Mouse (Mus musculus) c-Kit-negative CD71-positive TER-119-positive erythroid progenitor cells, embryonic 14.5 days (primary cell): ENCODE measurements around the gene 1700037H04Rik.

Experiments used
- DNase-seq: peaks from one replicate; pipeline ENCODE4 v3.0.0-alpha.2; 2013; ENCODE audit warnings: low read depth, low spot score

The 1700037H04Rik gene

GRCm38 (mm10) chr2:131159938-131160581, at the start of gene 1700037H04Rik:
TSS of gene 1700037H04Rik (minus strand) at chr2:131160081.
- DNase-seq: peak; percentile 99

- DNase-seq: no peak
Measured at GRCm38 (mm10) chr2:131209125-131209795, 49.4 kb upstream of the 1700037H04Rik start.

- DNase-seq: no peak
Measured at GRCm38 (mm10) chr2:131208356-131208755, 48.5 kb upstream of the 1700037H04Rik start.

DNA sequence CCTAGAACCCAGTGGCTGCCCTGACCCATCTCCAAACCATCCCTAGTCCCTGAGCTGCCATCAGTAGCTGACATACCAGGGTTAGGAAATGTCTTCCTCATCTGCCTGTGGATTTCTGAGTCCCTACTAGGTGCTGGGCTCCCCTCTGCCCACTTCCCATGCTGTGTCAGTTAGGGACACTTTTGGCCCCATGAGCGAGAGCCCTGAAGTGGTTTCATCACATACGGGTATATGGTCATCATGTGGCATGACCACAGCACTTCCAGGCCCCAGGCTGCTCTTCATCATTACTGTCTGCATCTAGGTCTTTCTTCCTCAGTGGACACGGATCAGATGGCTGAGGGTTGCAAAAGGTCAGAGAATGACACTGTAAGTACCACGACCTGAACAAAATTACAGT, 46.9 kb upstream of the 1700037H04Rik start, which contains the start of gene Ap5s1:
Gene Ap5s1, plus strand, starts transcription at position 301 of the 400 bp plus-strand sequence.
- no peak for DNase-seq

- peak; percentile 74 for DNase-seq
Measured at GRCm38 (mm10) chr2:131205521-131206182, 45.8 kb upstream of the 1700037H04Rik start.

DNA sequence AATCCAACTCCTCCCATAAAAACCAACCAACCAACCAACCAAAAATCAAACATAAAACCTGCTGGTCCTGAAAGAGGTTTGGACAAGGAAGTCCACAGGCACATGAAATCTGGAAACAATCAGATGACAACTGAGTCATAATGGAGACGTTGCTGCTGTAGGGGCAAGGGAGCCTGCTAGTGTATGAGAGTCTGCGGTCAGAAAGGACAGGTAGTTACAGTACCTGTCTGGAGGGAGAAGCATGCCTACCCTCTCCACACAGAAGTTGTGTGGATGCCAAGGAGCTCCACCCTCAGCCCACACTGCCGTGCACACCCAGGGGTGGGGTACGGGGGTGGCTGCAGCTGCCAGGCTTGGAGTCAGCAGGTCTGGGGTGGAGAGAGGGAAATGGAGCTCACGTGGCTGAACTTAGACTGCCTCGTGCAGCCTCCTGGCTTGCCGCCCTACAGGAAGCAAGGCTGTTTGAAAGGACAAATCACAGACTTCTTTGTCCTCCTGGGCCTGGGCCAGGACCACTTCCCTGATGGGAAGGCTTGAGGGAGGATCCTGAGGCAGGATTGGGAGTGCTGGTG, 44.6 kb upstream of the 1700037H04Rik start:
- no peak for DNase-seq

DNA sequence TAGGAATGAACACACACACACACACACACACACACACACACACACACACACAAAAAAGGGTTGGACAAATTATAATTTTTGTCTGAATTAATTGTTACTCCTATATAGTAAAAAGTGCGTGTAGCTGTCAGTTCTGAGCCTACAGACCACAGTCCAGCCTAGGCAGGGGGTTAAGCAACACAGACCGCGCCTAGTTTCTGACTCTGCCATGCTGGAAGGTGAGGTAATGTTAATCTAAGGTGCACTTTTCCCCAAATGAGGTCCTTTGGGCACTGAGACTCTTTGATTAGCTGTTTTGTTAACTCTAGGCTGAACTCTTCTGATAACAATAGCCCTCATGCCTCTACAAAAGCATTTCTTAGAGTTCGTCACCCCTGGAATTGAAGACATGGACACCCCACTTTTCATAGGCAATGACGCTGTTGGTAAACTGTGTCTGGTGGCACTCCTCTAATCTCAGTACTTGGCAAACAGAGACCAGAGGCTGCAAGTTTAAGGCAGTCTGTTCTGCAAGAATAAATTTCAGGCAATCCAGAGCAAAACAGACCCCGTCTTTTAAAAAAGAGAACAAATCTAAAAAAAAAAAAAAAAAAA, 44.0 kb upstream of the 1700037H04Rik start:
- no peak for DNase-seq

- no peak for DNase-seq
Measured at GRCm38 (mm10) chr2:131201262-131201661, 41.4 kb upstream of the 1700037H04Rik start.

DNA sequence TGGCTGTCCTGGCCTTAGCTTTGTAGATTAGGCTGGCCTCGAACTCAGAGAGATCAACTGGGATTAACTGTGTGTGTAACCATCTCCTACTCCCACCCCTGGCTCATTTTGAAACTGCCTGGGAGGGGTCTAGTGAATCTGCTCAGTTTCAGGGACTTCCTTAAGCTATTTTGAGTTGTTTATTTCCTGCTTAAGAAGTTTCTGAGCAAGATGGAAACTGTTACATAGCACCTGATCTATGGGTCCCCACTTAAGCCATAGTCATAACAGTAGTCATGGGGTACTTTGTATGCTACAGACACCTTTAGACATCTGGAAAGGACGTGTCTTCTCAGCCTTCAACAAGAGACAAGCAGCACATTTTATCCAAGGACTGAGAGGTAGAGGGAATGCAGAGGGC, 40.8 kb upstream of the 1700037H04Rik start:
- no peak for DNase-seq

- DNase-seq: no peak
Measured at GRCm38 (mm10) chr2:131196606-131197316, 36.9 kb upstream of the 1700037H04Rik start.

DNA sequence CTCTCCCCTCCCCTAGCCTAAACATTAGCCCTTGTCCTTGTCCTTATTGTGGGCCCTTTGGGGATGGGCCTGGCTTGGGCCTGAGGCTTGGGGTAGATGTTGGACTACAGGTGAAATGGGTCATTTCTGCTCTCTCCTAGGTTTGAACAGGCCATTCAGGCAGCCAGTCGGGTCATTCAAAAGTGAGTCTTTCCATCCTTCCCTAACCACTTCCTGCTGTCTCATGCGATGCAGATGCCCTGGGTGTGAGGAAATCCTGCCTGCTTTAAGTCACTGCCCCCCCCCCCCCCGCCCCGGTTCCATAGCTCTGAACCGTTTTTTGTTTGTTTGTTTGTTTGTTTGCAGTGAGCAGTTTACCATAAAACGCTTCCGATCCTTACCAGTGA, 31.1 kb upstream of the 1700037H04Rik start:
- no peak for DNase-seq

- no peak for DNase-seq
Measured at GRCm38 (mm10) chr2:131190344-131191004, 30.6 kb upstream of the 1700037H04Rik start.

DNA sequence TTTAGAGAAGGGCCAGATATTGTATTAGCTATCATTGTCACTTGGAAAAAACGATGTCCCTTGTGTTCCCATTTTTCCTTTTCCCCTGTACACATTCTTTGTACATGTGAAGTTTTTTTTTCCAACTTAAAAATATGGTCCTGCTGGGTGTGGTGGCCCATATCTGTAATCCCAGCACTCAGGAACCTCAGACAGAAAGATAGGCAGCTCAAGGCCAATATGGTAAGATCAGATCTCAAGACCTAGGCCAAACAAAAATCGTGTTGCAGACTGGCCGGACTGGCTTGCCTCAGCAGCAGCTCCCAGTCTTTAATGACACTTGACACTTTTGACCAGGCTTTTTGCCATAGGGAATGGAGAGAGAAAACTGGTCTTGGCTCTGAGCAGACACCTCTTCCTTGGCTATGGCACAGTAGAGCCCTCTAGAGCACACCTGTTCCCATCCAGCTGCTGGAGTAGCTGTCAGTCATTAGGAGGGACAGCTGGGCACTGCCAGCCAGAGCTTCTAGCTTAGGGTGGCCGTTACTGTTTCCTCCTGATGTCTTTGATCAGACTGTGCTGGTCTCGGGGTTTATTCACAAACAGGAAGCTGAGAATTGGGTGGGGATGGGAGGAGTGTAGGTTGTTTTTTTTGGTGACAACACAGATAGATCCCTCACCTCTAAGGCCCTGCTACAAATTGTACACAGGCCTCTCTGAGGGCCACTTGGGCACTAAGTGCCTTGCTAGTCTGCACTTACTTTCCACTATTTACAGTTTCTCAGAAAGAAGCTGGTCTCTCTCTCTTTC, 29.8 kb upstream of the 1700037H04Rik start:
- DNase-seq: no peak

GRCm38 (mm10) chr2:131188311-131188710, 28.4 kb upstream of the 1700037H04Rik start:
- DNase-seq: peak; percentile 69

DNA sequence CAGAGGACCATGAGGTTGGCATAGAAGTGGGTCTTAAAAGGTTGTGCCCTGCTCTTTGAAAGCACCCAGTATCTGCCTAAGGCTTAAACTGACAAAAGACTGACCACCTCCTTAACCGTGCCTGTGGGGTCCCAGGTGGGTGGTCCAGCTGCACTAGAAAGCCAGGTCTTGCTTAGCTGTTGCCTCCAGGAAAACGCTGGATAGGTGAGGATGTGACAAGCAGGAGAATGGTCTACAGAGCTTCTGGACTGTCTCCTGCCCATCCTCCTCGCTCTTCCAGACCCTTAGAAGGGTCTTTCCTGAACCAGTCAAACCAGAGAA, 27.7 kb upstream of the 1700037H04Rik start:
- DNase-seq: no peak

GRCm38 (mm10) chr2:131186771-131187601, 27.1 kb upstream of the 1700037H04Rik start, which contains the start of the genes Cdc25b and Spef1:
TSS of gene Cdc25b (plus strand) at chr2:131186949.
TSS of gene Spef1 (minus strand) at chr2:131187282.
- DNase-seq: peak; percentile 84

DNA sequence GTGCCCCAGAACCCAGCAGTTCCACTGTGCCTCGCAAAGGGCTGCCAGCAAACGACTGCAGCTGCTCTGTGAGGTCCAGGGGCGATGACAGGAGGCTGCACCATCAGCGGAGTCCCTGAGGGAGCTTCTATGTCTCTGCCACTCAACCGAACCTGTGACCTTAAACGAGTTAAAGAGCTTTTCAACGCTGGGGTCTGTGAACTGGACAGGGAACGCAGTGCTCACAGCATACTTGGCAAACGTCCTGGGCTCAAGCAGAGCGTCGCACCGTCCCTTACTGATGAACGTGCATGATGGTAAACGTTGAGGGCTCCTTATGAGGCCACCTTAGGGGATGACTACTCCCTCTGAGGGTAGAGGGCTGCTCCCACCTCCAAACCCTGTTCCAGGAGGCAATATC, 26.5 kb upstream of the 1700037H04Rik start:
- no peak for DNase-seq

- DNase-seq: peak; percentile 62
Measured at GRCm38 (mm10) chr2:131179990-131180587, 20.2 kb upstream of the 1700037H04Rik start, which contains the start of gene Cenpb. TSS of gene Cenpb (minus strand) at chr2:131180067.
